Mouse (Mus musculus) embryo, embryonic 11.5 days (tissue): ENCODE measurements around the gene Adcy6.

Experiments
- DNase-seq: peaks from one replicate; pipeline ENCODE4 v3.0.0-alpha.2; 2012; ENCODE audit warnings: low read depth, low spot score

Adcy6 gene

DNA sequence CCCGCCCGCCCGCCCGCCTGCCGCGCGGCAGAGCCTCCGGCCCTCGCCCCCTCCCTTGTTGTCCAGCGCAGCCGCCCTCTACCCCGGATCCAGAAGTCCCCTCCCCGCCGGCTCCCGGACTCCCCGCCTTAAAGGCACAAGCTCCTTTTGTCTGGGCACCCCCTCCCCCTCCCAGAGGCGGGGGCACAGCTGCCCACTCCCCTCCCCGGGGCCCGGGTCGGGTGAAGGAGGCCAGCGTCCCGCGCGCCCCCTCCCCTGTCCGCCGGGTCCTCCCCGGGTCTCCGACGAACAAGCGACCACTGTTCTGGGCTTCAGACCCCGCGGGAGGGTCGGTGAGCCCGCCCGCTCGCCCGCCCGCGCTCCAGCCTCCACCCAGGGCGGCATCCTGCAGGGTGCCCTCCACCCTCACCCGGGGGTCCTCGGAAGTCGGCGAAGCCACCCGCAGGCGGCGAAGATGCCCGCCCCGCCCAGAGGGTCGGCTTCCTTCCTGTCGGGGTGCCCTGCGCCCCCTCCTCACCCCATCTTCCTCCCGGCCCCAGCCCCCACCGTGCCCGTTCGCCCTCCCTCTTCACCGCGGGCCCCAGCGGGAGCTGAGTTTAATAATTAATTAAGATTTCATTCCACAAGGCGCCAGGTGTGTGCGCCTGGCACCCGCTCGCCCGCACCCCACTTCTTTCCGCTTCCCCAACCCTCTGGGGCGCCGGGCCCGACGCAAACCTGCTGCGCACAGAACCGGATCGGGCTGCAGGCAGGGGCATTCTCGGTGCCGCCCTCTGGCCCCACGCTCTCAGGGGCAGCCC, at the start of gene Adcy6:
TSS of gene Adcy6 (minus strand) at position 746 of the 800 bp plus-strand sequence.
- peak; percentile 74 for DNase-seq

DNA sequence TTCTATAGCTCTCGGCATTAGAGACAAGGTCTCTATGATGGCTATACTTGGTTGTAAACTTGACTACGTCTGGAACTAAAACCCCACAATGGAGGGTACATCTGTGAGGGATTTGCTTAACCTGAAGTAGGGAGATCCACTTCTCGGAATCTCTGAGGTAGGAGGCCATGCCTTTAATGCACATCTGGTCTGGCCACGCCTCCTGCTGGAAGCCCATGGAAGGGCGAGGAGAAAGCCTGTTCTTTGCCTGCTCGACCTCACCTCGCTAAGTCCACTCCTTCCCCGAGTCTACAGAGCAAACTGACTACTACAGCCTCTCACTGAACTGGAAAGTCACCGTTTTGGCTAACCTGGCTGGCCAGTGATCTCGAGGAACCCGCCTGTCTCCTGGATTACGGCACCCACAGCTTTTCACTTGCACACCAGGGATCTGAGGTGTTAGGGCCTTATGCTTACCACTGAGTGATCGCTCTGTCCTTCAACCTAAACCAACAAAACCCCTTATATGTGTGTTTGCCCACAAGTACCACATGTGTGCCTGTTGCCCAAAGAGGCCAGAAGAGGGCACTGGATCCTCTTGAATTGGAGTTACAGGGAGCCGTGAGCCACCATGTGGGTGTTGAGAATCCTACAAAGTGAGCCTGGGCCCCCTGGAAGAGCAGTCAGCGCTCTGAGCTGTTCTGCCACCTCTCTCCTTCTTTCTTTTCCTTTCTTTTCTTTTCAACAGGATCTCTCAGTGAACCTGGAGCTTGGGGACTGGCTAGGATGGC, 47.3 kb upstream of the Adcy6 start:
- DNase-seq: no peak

DNA sequence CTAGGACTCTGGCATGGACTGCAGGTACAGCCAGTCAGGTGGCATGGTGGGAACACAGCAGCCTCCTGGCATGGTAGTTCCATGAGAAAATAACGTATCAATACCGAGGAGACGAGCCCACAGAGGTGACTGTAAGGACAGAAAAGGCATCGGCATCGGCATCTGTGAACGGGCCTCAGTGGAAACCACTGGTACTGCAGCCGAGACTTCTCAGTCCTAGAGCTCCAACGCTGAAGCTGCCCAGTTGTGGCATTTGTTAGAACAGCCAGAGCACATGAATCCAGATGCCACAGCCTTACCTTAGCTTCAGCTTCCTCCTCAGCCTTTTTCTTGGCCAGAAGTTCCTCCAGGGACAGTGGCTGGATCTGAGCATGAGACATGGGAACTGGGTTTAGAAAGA, 42.3 kb upstream of the Adcy6 start:
- DNase-seq: no peak

- no peak for DNase-seq
Observed at GRCm38 (mm10) chr15:98651431-98651830, 41.6 kb upstream of the Adcy6 start.

DNA sequence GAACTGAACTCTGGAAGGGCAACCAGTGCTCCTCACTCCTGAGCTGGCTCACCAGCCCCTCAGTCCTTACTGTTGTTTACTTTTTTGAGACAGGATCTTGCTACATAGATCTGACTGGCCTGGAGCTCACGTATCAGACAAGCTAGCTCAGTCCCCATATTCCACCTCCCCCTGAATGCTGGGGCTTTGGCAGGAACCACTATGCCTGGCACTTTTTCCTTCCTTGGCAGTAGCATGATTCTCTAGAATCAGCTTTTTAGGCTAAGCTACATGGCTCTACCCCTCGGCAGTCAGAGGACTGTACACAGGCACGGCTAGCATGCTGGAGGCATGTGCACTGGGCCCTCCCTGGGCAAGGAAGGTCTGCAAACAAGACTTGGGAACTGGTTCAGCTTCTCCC, 38.2 kb upstream of the Adcy6 start:
- no peak for DNase-seq

GRCm38 (mm10) chr15:98647308-98647707, 37.4 kb upstream of the Adcy6 start:
- no peak for DNase-seq

- DNase-seq: no peak
Observed at GRCm38 (mm10) chr15:98646737-98647136, 36.9 kb upstream of the Adcy6 start.

DNA sequence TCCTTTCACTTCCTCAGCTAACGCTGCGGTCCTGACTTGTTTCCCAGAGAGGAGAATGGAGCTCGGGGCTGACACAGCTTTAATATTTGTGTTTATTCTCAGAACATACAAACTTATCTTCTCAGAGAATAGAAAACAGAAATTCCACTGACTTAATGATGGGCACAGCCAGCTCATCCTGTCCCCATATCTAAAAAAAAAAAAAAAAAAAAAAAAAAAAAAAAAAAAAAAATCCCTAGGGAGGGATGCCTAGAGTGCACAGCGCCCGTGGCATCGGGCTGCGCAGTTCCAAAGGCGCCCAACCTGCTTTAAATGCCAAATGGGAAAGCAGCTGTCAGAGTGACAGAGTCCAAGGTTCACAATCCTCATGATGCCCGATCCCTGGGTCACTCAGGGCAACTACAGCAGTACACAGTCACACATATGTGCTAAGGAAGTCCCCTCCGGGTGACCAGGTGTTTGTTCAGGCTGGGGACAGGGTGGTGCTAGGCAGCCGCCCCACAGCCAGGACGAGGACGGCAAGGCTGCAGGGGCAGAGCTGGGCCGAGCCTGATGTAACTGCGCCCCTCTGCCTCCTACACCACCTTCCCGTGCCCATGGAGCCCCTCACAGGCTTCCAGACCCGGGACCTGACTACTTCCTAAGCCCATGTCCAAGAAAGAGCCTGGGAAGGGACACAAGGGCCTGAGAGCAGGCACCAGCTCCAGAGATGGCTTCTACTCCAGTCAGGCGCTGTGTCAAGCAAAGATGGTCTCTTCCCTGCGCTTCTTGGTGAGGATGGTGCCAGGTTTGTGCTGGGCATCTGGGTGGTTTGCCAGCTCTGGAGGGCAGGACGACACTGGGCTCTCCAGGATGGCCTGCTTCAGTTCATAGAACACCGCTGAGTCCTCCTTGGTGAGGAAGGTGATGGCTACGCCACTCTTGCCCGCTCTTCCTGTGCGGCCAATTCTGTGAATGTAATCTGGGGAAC, 35.5 kb upstream of the Adcy6 start:
- DNase-seq: no peak

DNA sequence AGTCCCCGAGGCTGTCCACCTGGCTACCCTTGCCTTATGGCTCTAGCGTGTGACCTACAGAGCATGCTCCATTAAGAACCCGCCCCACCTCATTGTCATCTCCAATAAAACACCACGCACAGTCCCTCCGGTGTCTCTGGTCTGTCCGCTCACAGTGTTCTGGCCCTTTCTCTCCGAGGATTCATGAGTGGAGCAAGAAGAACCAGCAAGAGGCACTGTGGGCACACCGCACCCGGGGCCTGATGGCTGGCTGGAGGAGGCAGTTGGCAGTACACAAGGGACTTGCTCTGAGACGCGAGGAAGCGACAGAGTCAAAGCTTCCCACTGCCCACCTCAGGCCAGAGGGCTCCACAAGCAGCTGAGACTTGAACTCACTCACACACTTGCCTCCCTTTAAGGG, 34.5 kb upstream of the Adcy6 start:
- no peak for DNase-seq

GRCm38 (mm10) chr15:98640157-98640556, 30.3 kb upstream of the Adcy6 start:
- no peak for DNase-seq

- DNase-seq: no peak
Observed at GRCm38 (mm10) chr15:98637155-98637554, 27.3 kb upstream of the Adcy6 start.

DNA sequence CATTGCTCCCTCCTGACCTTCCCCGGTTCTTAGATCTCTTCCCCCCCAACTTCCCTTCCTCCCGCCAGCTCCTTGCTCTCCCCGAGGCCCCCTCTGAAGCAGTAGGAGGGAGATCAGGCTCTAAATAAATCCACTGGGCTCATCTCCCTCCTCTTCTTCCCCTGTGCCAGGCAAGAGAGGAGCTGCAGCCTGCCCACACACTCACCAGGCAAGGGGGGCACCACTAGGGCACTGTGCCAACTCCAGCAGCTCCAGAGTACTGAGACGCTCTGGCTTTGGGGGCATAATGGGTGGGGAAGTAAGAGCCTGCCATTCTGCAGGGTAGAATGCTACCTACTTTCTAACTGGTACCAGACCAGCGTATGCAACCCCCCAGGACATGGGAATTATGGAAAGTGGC, 26.6 kb upstream of the Adcy6 start:
- no peak for DNase-seq

- DNase-seq: no peak
Observed at GRCm38 (mm10) chr15:98635291-98635841, 25.5 kb upstream of the Adcy6 start.

- DNase-seq: peak; percentile 65
Observed at GRCm38 (mm10) chr15:98634541-98635081, 24.7 kb upstream of the Adcy6 start.

DNA sequence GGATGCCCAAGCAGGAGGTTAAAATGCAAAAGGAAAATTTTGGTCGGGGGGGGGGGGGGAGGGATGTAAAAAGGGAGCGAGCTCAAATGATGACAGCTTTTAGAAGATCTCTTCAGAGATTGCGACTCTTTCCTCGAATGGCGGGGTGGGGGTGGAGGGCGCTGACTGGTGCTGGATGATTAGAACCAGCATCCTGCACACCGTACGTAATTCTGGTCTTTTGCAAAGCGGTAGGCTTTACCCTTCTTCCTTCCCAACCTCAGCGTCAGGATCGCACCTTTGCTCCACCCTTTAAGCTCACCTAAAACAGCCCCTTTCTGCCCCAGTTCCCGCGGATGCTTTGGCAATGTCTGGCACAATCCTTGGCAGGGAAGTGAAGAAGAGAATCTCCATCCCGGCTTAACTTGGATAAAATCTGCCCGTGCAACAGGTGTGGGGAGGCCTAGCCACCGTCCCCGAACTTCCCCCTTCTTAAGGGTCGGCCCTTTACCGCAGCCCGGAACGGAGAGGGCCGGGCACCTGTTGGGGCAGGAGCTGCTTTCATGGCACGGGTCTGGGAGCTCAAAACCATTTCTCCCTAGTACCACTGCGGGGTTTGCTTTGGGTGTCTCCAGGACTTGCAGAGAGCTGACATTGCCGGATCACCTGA, 24.1 kb upstream of the Adcy6 start:
- no peak for DNase-seq

GRCm38 (mm10) chr15:98632921-98633320, 23.0 kb upstream of the Adcy6 start:
- DNase-seq: no peak

DNA sequence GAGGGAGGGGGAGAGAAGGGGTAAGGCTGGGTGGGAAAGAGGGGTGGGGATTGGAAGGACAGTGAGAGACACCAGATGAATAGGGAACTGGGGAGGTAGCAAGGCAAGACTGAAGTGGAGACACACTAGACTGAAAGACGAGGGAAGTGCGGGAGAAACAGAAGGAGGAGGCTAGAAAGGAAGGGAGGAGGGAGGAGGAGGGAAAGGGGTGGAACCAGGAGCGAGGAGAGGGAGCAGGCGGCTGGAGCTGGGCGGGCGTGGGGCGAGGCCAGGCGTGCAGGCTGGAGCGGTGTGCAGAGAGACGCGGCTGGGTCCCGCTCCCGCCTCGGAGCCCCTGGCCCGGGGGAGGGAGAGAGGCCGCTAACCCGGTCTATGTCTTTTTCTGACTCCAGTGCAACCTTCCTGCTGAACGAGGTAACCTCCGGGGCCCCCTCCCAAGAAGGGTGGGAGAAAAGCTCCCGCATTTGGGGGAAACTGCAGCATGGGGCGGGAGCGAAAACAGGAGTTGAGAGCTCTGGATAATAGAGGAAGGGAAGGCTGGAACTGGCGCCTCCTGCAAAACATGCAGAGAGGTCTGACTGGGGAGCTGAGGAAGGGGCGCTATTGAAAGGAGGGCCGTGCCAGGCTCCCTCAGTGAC, 22.4 kb upstream of the Adcy6 start:
- DNase-seq: no peak

GRCm38 (mm10) chr15:98631493-98631892, 21.6 kb upstream of the Adcy6 start:
- DNase-seq: no peak

DNA sequence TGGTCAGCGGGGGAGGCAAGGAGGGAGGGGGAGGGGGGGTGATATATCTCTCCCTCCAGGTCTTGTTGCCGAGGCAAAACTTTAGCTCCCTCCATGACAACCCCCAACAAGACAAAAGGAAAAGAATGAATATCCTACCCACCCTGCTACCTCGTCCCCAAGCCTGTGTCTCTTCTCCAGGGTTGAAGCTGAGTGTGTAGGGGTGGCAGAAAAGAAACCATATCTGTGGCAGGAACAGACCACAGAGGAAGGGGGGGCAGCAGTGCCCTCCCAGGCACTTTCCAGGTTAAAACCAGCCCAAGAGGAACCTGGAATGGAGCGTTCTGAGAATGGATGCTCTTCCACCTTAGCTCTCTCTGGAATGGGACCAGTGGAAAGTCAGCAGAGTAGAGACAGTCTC, 20.7 kb upstream of the Adcy6 start, which contains the start of gene Cacnb3:
TSS of gene Cacnb3 (plus strand) at position 301 of the 400 bp plus-strand sequence.
- no peak for DNase-seq

DNA sequence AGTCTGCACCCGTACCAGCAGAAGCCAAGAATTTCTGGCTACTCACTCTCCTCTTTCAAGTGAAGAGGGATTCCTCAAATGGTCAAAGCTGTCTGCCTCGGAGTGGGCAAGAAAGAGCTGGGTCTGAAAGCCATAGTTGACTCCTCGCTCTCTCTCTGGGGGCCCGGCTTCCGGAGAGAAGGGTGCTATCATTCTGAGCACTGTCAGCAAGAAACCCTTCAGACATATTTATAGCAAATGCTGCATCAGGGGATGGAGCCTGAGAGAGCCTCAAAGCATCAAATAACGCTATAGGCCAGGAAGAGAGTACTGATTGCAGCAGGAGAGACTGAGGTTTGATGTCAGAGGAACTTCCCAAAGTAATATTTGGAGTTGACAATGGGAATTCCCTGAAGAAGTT, 19.6 kb upstream of the Adcy6 start:
- DNase-seq: no peak
